Mouse (Mus musculus): ENCODE results near the gene Alkbh4.

GRCm38 (mm10) chr5:136147704-136148103 lies 11.8 kb downstream of the Alkbh4 start:
- TF ChIP-seq CTCF (IDR thresholded peaks at IDR 0.05; ENCODE audit: low read depth) (no peak), EP300 (IDR thresholded peaks at IDR 0.05; ENCODE audit: low read depth) (no peak)
